Mouse (Mus musculus): Measurements from ENCODE around the gene Cyp11a1.

Cyp11a1 gene

DNA sequence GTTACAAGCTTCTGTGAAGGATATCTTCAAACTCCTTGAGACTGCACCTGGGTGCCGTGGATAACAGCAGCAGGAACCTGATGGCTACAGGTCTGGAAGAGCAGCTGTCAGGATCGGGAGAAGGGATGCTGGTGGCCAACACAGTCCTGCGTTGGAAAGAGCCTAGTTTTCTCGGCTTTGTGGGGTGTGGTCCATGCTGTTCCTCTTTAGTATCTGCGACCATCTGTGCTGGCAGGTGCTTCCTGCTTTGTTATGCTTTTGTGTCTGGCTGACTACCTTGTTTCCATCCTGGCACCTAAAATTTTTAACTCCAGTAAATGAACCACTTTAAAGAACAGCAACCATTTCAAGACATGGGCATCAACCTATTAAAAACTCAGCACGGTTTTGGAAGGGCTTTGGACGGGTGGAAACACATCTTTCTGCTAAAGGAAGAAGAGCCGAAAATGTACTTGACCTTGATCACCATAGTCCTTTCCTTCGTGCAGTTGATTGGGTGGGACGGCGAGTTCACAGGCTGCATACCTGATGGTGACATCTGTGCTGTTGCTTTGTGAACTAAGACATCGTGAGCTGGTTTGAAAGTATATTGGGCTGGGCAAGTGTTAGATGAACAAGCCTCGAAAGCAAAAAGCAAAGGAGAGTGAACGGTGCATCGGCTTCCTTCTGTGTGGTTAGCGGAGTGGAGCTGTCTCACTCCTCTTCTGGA, at the start of gene Cyp11a1:
Gene Cyp11a1, plus strand, starts transcription at position 659 of the 709 bp plus-strand sequence.
- DNase-seq (ENCODE audit: low read depth) = no peak

DNA sequence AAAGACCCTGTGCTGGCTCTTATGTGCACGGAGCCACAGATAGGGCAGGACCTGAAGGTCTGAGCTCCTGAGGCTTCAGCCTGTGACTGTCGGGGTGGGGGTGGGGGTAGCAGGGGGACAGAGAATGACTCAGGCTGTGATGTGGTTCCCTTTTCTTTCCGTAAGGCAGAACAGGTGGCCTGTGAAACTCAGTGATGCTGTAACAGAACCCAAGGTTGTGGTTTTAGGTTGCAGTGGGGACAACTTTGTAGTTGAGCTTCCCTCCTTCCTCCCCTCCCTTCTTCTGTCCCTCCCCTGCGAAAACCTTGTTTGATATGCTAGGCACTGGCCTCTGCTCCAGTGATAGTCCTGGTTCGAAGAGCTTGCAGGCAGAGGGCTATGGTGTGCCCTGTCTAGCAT, 49.4 kb upstream of the Cyp11a1 start:
- no peak for DNase-seq (ENCODE audit: low read depth)

DNA sequence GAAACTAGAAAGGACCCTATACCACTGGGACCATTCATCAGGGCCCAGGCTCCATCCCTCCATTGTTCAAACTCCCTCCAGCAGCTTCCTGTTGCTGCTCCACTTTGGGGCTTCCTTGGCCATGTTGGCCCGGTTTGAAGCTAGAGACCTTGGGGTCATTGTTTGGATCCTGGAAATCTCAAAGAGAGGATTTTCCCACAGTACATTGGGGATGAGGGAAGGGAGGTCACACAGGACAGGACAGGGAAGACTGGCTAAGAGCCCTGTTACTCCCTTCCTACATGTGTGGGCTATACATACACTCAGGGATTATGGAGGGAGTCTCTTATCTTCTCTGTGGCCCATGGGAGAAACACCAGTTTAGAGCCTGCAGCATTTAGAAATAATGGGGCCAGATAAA, 47.6 kb upstream of the Cyp11a1 start:
- no peak for DNase-seq (ENCODE audit: low read depth)

DNA sequence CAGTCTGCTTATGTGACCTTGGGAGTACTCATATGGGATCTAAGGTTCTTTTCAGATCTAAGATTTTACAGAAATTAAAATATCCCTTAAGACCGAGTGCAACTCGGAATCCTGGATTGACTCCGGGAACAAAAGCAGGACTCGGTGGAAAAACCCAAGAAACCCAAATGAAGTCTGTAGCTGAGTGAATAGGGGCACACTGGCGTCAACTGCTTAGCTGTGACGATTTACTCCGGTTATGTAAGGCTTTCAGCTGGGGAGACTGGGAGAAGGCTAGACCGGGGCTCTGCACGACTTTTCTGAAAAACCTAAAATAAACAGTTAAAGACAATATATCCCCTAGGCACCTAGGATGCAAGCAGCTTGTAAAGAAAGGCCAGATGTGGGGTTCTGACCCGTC, 46.8 kb upstream of the Cyp11a1 start:
- DNase-seq (ENCODE audit: low read depth) = no peak

DNA sequence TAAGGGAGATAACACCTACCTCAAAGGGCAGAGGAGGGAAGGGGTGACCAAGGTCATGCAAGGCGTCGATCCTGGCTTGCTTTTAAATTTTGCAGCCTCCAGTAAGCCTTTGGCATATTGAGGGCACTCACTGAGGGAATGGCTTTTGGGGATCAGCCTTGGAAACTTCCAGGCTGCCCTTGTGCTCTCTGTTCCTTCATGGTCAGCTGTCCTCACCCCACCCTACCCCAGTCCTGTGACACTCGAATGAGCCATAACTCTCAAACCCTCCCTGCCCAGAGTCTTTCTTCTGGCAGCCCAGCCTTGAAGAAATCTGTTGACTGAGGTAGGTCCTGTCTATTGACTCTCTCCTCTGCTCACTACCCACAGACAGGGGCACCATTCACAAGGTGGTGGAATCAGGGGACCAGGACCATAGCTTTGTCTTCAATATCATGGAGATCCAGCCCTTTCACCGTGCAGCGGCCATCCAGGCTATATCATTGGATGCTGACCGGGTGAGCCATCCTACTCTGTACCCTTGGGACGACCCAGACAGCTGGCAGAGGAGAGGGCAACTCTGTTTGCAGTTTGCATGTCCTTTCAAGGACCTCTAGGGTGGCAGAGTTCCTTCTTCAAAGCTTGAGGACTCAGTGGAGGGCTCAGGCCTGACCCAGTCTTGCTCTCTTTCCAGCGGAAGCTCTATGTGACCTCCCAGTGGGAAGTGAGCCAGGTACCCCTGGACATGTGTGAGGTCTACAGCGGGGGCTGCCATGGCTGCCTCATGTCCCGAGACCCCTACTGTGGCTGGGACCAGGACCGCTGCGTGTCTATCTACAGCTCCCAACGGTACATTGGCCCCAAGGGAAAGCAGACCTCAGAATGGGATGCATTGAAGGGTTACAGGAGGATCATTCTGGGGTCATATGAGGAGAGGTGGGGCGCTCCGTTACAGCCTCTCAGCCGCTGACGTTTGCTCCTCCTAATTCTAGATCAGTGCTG, 46.0 kb upstream of the Cyp11a1 start:
- DNase-seq (ENCODE audit: low read depth) = no peak

DNA sequence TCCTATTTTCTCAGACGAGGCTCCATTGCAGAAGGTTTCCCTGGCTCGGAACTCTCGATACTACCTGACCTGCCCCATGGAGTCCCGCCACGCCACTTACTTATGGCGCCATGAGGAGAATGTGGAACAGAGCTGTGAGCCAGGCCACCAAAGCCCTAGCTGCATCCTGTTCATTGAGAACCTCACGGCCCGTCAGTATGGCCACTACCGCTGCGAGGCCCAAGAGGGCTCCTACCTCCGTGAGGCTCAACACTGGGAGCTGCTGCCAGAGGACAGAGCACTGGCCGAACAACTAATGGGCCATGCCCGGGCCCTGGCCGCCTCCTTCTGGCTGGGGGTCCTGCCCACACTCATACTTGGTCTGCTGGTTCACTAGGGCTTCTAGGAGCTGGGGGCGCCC, 45.0 kb upstream of the Cyp11a1 start:
- DNase-seq (ENCODE audit: low read depth) = no peak

DNA sequence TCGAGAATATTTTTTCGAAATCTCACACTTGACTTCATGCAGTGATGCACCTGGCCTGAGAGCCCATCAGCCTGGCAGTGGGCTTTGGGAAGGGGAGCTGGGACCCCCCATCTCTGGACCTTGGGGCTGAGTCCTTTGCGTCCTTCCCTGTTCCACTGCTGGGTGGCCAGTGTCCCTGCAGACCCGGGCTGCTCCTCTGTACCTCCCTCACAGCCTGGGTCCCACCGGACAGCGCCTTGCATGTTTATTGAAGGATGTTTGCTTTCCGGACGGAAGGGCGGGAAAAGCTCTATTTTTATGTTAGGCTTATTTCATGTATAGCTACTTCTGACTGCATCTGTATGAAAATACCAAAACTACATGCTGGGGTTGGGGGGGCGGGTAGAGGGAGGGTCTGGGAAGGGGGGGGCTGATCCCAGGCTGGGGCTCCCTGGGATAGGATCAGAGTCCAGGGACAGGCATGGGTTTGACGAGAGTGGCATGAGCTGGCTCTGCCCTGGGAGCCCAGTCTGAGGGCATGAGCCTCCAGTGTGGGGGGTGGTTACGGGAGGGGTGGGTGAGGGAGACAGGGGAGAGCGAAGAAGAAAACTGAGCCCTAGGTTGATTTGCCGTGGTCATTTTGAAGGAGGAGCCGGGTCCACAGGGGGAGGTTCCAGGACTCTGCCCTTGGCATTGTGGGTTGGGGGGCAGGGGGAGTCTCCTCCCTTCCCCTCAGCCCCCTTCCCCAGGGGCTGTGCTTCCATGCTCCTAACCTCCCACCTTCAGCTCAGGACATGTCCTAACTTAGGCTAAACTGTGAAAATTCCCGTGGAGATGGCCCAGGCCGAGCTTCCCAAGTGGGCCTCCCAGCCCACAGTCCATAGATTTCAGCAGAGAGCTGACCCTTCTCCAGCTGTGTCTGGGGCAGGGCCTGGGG, 44.1 kb upstream of the Cyp11a1 start:
- DNase-seq (ENCODE audit: low read depth) = no peak

DNA sequence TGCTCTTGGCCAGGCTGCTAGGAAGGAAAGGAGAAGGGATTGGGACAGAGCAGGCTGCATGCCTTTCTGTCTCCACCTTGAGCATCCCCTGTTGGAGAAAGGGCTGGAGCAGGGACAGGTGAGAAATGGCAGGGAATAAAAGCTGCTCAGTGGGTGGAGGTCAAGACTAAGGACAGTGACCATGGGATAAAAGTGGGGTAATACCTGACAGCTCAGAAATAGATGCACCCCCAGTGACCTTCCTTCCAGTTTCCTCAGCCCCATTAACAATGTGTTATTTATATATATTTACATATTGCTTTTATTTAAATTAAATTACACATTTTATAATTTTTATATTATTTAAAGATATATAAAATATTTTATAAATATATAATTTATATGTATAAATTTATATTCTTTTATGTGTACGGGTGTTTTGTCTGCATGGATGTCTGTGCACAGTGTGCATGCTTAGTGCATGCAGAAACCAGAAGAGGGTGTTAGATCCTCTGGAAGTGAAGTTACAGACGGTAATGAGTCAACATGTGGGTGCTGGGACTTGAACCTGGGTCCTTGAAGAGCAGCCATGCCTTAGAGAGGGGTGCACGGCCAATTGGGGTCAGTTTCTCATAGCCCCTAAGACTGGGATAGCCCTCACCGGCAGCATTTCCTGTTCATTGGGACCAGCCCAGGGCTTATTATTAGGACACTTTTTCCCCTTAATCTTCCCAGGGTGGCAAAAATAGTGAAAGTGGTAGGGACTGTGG, 42.8 kb upstream of the Cyp11a1 start:
- DNase-seq (ENCODE audit: low read depth) = no peak

DNA sequence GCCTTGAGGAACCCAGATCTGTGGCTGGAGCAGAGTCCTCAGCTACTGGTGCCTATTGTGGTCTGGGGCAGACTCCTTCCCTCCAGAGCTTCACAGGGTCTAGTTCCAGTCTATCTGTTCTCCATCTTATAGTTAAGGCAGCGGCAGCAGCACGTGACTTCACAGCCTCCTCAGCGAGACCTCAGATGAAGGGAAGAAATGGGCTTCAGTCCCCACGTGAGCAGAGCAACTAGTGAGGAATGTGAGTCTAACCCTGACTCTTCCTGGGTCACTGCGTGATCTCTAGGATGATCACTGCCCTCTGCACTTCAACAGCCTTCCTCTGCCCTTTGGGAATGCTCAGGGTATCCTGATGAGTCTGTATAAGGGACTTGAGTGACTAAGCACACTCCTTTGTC, 42.2 kb upstream of the Cyp11a1 start:
- no peak for DNase-seq (ENCODE audit: low read depth)

DNA sequence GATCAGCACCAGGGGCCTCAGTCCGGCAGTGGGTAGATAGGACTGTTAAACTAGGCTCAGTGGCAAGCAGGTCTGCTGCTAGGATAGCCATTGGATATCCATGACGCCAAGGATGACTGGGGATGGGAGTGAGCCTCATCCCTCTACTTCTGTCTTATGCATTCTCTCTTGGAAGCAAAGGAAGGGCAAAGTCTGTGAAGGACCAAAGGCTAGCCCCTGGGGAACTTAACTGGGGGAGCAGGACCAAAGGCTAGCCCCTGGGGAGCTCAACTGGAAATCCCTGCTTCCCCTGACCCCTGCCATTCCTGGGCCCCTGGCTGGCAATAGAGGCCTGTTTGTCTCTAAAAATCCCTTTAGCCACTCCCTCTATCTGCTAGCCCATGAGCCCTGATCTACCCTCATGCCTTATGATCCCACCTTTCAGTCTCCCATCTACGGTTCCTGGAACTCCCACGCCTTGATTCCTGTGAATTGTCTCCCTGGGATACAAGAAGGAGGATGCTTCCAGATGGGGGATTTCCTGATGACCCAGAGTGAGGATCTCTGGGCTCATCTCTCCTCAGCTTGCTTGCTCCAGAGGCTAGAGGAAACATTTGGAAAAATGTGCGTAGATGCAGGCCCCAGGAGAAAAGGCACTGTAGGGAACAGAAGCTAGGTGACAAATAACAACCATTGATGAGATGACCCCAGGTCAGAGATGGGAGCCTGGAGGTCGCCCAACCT, 41.5 kb upstream of the Cyp11a1 start:
- DNase-seq (ENCODE audit: low read depth) = no peak

DNA sequence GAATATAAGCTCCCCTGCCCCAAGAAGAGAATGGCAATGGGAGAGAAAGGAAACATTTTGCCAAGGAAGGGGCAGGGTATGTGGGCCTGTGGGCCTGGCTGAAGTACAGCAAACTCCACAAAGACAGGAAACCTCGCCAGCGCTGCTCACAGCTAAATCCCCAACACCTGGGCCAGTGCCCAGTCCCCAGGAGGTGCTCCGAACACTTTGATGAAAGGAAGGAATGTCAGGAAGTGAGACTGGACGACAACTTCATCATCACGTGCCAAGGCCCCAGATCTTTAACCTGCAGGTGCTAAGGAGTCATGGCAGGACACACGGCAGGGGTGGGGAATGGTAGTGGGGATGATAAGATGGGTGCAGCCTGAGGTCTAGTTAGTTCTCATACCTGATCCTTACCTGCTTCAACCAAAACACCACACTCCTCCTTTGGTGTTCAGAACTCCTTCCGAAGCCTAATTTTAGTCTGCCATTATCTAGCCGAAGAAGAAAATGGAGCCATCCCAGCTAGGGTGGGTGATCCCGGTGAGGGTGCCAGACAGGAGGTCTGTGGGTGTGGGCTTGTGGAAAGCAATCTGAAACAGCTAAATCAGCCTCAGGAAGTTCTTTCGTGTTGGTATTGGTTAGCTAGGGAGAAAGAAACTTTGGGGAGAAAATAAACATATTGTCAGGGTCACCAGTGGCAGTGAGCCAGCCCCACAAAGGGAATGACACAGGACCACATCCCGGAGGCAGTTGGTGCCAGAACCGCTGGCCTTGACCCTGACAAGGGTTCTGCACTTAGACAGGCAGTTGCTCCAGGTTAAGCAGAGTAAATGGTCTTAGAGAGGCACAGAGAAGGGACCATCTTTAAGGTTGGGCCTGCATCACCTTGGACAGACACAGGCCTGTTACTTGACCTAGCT, 40.7 kb upstream of the Cyp11a1 start:
- no peak for DNase-seq (ENCODE audit: low read depth)

DNA sequence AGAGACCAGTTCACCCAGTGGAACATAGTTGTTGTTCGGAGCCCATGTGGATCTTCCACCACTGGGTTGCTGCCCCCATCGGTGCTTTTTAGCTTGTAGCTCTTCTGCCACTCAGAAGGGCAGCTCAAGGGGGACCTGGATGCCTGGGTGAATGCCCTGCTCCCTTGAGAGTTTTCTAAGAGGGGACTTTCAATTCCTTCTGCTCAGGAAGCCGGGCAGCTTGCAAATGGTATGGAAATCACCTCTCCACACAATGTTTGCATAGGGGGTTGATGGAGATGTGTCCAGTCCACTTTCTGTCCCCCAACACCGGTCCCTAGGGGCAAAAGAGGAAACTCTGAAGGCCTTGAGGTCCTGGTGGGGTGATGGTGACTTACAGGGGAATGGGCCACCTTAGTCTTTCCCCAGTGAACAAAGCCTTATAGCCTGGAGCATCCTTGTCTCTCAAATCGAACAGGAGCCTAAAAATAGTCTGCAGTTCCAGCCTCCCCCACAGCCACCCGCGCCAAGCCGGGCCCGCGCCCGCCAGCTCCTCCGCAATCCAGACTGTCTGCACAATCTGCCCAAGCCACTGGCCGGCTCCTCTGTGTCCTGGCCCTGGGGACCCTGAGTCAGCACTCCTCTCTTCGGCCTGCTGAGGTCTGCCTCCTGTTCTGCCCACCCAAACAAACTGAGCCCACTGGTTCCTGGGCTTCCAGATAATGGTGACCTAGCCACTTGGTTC, 38.8 kb upstream of the Cyp11a1 start:
- DNase-seq (ENCODE audit: low read depth) = no peak

DNA sequence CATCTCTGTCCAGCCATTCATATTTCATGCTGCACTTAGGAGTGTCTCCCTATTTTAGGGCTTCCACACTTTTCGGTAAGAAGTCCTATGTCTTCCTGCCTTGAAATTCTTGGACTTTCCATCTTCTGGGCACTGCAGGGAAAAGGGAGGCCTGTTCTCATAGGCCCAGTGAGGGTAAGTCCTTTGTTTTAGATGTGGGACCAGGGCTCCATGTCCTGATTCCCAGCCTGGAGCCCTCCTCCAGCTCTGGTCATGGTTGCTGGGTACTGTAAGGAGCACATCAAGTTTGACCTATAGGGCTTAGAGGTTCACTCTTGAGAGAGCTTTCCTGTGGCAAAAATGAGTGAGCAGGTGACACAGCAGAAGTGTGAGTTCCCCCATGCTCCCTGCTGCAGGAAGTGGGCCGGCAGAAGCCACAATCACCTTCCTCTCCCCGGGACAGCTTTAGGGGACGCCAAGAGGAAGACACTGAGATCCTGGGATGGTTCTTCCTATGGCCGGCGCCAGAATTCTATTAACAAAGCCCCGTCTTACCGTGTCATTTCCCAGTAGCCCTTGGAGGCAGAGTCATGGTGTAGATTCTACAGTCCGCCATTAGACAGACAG, 37.9 kb upstream of the Cyp11a1 start:
- DNase-seq (ENCODE audit: low read depth) = no peak

DNA sequence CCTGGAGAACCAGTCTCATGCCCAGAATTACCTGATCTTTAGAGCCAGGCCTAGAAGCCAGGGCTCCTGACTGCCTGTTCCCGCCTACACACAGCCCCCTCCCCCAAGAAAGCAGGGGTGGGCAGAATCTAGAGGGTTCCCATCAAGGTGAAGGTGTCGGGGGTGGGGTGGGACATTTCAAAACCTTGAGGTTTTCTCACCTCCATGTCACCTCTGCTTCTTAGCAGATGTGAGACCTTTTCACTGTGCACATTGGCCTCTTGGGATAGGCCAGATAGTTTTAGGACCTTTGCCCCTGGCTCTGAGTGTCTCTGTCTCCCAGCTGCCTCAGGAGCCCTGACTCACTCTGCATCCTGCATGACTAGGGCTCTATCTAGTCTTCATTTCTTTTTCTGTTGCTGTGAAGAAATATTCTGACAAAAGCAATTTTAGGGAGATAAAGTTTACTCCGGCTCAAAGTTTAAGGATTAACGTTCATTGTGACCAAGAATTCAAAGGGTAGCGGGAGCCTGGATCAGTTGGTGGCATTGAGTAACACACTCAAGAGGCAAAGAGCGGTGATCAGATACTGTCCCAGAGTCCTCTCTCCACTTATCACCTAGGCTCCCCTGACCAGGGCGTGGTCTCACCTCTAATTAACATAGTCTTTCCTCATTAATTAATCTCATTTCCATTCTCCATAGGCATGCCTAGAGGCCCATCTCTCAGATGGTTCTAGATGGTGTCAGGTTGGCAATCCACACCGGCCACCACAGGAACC, 37.2 kb upstream of the Cyp11a1 start:
- DNase-seq (ENCODE audit: low read depth) = no peak

DNA sequence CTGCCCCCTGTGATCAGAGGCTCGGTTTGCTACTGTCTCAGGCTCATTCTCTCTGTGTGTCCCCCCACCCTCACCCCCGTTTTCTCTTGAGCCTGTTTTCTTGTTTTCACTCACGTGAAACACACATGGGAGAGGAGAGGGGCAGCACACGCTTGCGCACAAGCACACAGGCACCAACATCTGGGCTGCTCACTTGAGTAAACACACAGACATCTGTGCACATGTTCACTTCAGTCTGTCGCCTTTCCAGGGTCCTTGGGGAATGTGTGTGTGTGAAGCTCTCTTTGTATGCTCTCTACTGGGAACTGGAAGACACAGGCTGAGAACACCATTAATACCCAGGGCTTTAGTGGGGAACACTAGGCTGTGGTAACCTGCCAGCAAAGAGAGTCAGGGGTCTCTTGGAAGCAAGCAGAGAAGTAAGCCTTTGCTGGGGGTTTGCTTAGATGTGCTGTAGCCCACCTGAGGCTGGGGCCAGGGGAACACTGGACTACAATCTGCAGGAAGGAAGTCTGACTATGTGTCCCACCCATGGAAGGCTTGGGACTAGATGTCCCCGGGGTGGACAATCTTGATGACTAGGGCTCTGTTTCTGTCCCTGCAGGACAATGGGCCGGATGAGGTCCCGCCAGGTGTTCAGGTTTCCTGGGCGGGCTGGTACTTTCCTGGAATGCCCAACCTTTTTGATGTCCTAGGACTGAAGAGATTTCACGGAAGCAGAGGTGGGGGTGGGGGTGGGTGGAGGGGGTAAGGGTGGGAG, 36.3 kb upstream of the Cyp11a1 start:
- no peak for DNase-seq (ENCODE audit: low read depth)

DNA sequence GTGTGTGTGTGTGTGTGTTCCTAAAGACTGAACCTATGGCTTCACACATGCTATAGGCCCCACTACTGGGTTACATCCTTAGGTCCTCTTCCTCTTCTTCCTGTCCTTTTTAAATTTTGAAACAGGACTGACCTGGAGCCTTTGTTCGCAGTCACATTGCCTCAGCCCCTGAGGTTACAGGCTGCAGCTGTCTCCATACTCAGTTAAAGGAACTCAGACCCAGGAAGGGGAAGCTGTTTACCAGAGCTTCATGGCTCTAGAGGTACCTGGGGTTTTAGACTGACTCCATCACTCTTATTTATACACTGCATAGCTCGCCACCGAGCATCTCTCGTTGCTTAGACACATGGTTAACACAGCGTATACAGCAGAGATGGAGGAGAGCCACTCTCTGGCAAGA, 34.8 kb upstream of the Cyp11a1 start:
- no peak for DNase-seq (ENCODE audit: low read depth)

DNA sequence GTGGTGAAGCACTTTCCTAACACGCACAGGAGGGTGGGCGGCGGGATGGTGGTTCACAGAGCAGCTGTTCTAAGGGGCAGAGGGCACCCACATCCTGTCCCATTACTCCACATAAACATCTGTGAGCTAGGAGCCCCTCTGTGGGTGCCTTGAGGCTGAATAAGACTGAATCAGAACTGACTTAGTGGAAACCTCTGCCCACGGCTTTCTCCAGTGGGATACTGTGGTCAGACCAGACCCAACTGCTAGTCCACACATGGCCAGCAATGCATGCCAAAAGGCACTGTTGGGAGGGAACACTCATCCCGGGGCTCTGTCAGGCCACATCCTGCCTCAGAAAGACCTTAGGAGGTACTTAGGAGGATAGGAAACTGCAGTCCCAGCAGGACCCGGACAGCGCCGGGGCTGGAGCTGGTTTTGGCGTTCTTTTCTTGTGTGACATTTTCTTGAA, 34.0 kb upstream of the Cyp11a1 start:
- DNase-seq (ENCODE audit: low read depth) = no peak

Measured in c-Kit-positive CD71-positive TER-119-negative erythroid progenitor cells, embryonic 14.5 days (primary cell).